Comparison of ENCODE assay signal across 19 mouse cellular contexts in the genomic region with DNA sequence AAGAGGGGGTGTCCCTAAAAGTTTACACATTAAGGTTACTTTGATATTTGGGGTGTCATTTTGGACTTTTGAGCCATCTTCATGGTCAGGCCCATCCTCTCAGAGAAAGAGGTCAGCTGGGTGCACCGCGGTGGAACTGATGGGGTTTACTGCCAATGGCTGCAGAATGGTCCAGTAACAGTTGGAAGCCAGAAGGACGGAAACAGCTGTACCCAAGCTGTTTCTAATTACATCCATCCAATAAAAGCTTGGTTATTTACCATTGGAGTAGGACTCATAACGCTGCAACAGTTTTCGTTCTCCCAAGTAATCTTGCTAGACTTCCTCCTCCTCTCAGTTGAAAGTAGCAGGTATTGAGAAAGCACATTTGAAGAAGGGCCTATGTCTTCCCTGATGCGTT.
DNase-seq lines count a peak whose midpoint lies in the region; TF ChIP-seq lines count a peak whose summit lies in the region.
"Had no signal": no experiment of that assay in that cellular context is flagged by ENCODE, and none has a peak within 500 bp of the region (broad histone marks: within the 10 kb centered on the region; RNA-seq: fewer than 3 reads in every experiment).

No protein-coding gene starts in this region.

- no peaks in the 10 kb centered on the region for H3K36me3 ChIP-seq in heart, embryonic 10.5 days
- no peaks in the 10 kb centered on the region for H3K36me3 ChIP-seq in ES-E14 (ENCODE audit: control insufficient read depth, insufficient read depth, low read length, poor library complexity, severe bottlenecking)
- H3K36me3 ChIP-seq: embryonic facial prominence, embryonic 15.5 days; forebrain, embryonic 12.5 days; liver, embryonic 15.5 days; neural tube, embryonic 12.5 days had no signal

- 80% methylated on average over 6 of the region's 6 CpGs for WGBS in heart, embryonic 10.5 days

- no peaks in the 10 kb centered on the region for H3K27me3 ChIP-seq in heart, embryonic 10.5 days (ENCODE audit: insufficient read depth, poor library complexity, severe bottlenecking)
- H3K27me3 ChIP-seq: embryonic facial prominence, embryonic 15.5 days; forebrain, embryonic 12.5 days; liver, embryonic 15.5 days; neural tube, embryonic 12.5 days had no signal

- H3K9ac ChIP-seq in ES-E14 (ENCODE audit: insufficient read depth, low read depth, low read length, poor library complexity, severe bottlenecking) = no peak overlapping the region
- H3K9ac ChIP-seq: embryonic facial prominence, embryonic 15.5 days; forebrain, embryonic 12.5 days; liver, embryonic 15.5 days; neural tube, embryonic 12.5 days had no signal

- in situ Hi-C loops in ES-E14 (cut with MboI; ENCODE audit: low sequenced_read_pairs in 2 of 2, unreplicated experiment in 2 of 2) = no loop called here

- H3K4me3 ChIP-seq in heart, embryonic 10.5 days = no peak overlapping the region
- no peak overlapping the region for H3K4me3 ChIP-seq in ES-E14 (ENCODE audit: insufficient read depth in 1 of 2, low read depth in 1 of 2, low read length in 2 of 2, poor library complexity in 1 of 2, severe bottlenecking in 1 of 2)
- H3K4me3 ChIP-seq: embryonic facial prominence, embryonic 15.5 days; forebrain, embryonic 12.5 days; liver, embryonic 15.5 days; neural tube, embryonic 12.5 days had no signal

- H3K27ac ChIP-seq in heart, embryonic 10.5 days = no peak overlapping the region
- H3K27ac ChIP-seq in ES-E14 (ENCODE audit: insufficient read depth, low read depth, low read length, poor library complexity, severe bottlenecking) = no peak overlapping the region
- H3K27ac ChIP-seq: embryonic facial prominence, embryonic 15.5 days; forebrain, embryonic 12.5 days; liver, embryonic 15.5 days; neural tube, embryonic 12.5 days; stomach, postnatal 0 days had no signal

- no peaks in the 10 kb centered on the region for H3K4me1 ChIP-seq in heart, embryonic 10.5 days
- no peaks in the 10 kb centered on the region for H3K4me1 ChIP-seq in ES-E14 (ENCODE audit: control insufficient read depth in 2 of 2, insufficient read depth in 2 of 2, low read length in 2 of 2, poor library complexity in 1 of 2)
- H3K4me1 ChIP-seq: embryonic facial prominence, embryonic 15.5 days; forebrain, embryonic 12.5 days; liver, embryonic 15.5 days; neural tube, embryonic 12.5 days had no signal

- DNase-seq in heart, adult 8-10 months (ENCODE audit: low spot score) = peak; percentile 26
- DNase-seq in heart, embryonic 10.5 days (ENCODE audit: low spot score) = no peak
- no peak for DNase-seq in ES-E14 (ENCODE audit: low read depth, low spot score)
- peak; percentile 26 for DNase-seq in embryo, embryonic 11 days
- DNase-seq in hindlimb bud, embryonic 11.5 days (ENCODE audit: extremely low spot score, low read depth, low spot score) = peak; percentile 71
- DNase-seq in urinary bladder, adult 2 months (ENCODE audit: low spot score) = no peak
- DNase-seq in right cerebral cortex, postnatal 25 days = no peak
- DNase-seq in spleen, postnatal 10 days (ENCODE audit: low spot score in 2 of 2) = no peak
- DNase-seq: adrenal gland, postnatal 10 days; cerebellum, adult 9-11 months; layer of hippocampus, adult 9-11 months; lung, postnatal 10 days; spleen, adult 18-20 months; thymus, postnatal 25 days had no signal

- no peaks in the 10 kb centered on the region for H3K9me3 ChIP-seq in heart, embryonic 10.5 days
- H3K9me3 ChIP-seq in ES-E14 (ENCODE audit: control insufficient read depth, insufficient read depth, low read depth, low read length) = no peaks in the 10 kb centered on the region
- H3K9me3 ChIP-seq: embryonic facial prominence, embryonic 15.5 days; forebrain, embryonic 12.5 days; liver, embryonic 15.5 days; neural tube, embryonic 12.5 days had no signal

TF ChIP-seq in ES-E14, 5 proteins besides CTCF, POLR2A, EP300 and RAD21:
- no peak for TF ChIP-seq MAFK (IDR thresholded peaks at IDR 0.05; ENCODE audit: insufficient read depth, low read depth, low read length)
- TF ChIP-seq HCFC1 (IDR thresholded peaks at IDR 0.05; ENCODE audit: borderline replicate concordance, insufficient read depth, low read length) = no peak
- no peak for TF ChIP-seq CHD2 (IDR thresholded peaks at IDR 0.05; ENCODE audit: low read depth, low read length)
- TF ChIP-seq ZNF384 (IDR thresholded peaks at IDR 0.05; ENCODE audit: low read depth, low read length) = no peak
- 0 out of 2 replicates have a peak, but pooled peaks have one; percentile 1 for TF ChIP-seq ZC3H11A (IDR thresholded peaks at IDR 0.05; ENCODE audit: borderline replicate concordance, low read depth, low read length)

Comparison
In these comparisons a context has a peak if more than half of its experiments do, and no peak if none do; other contexts are left out.
1. DNase-seq: peak in heart, adult 8-10 months (single experiment), embryo, embryonic 11 days (single experiment) and hindlimb bud, embryonic 11.5 days (single experiment); none in heart, embryonic 10.5 days (single experiment), ES-E14 (single experiment), urinary bladder, adult 2 months (single experiment), right cerebral cortex, postnatal 25 days (single experiment) and spleen, postnatal 10 days (0 of 2).